In the genomic region with DNA sequence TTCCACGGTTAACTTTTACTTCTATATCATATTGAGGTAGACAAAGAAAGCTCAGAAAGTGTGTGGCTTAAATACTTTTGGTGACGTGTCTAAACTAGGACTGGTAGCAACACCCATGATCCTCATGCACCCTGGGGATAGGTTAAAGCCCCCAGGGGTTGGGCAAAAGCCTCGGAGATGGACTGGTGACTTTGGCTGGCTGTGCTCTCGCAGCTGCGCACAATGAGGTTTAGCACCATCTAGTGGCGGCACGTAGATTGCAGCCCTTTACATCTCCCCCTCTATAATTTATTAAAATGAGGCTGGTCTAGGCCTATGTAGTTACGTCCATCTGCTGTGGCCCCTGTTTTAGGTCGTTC, we compare ENCODE assay signal across 8 mouse cellular contexts. TPM values are rescaled to one million over a fixed set of nuclear protein-coding genes. Genes with fewer than 3 reads are reported as not detected.
DNase-seq lines count a peak whose midpoint lies in the region; ATAC-seq lines count a peak whose summit lies in the region.
"Not testable (repeated sequence)": the region's sequence is repeated elsewhere in the genome, so short reads cannot be mapped to it uniquely, and the experiment has no call there.

No protein-coding gene starts in this region.

- H3K4me2 ChIP-seq in embryonic facial prominence, embryonic 15.5 days (replicated peaks) = peak overlapping the region; percentile 43
- H3K4me2 ChIP-seq in hindbrain, embryonic 14.5 days (replicated peaks) = peak overlapping the region; percentile 38
- peak overlapping the region; percentile 54 for H3K4me2 ChIP-seq in kidney, embryonic 15.5 days
- peak overlapping the region; percentile 34 for H3K4me2 ChIP-seq in liver, embryonic 13.5 days
- peak overlapping the region; percentile 37 for H3K4me2 ChIP-seq in midbrain, embryonic 13.5 days (replicated peaks)
- peak overlapping the region; percentile 47 for H3K4me2 ChIP-seq in neural tube, embryonic 15.5 days

- H3K4me3 ChIP-seq in embryonic facial prominence, embryonic 15.5 days (replicated peaks) = peak overlapping the region; percentile 29
- H3K4me3 ChIP-seq in heart, embryonic 10.5 days = peak overlapping the region; percentile 47; the same call in 1 of the 2 replicates
- H3K4me3 ChIP-seq in hindbrain, embryonic 14.5 days (replicated peaks; ENCODE audit: low read length); midbrain, embryonic 13.5 days (replicated peaks); neural tube, embryonic 15.5 days (replicated peaks): not testable (repeated sequence)
- peak overlapping the region; percentile 17; the same call in 1 of the 2 replicates for H3K4me3 ChIP-seq in kidney, embryonic 15.5 days (replicated peaks)
- 0 out of 2 replicates have a peak overlapping the region, but pooled peaks have one; percentile 6 for H3K4me3 ChIP-seq in liver, embryonic 13.5 days (replicated peaks)

- not testable (repeated sequence) for H3K9ac ChIP-seq in embryonic facial prominence, embryonic 15.5 days; hindbrain, embryonic 14.5 days; kidney, embryonic 15.5 days; liver, embryonic 13.5 days; midbrain, embryonic 13.5 days (replicated peaks); neural tube, embryonic 15.5 days (replicated peaks)

- not testable (repeated sequence) for H3K27ac ChIP-seq in embryonic facial prominence, embryonic 15.5 days (replicated peaks); heart, embryonic 10.5 days; hindbrain, embryonic 14.5 days; kidney, embryonic 15.5 days; liver, embryonic 13.5 days; midbrain, embryonic 13.5 days; neural tube, embryonic 15.5 days (replicated peaks)

- H3K9me3 ChIP-seq in embryonic facial prominence, embryonic 15.5 days (replicated peaks); heart, embryonic 10.5 days; hindbrain, embryonic 14.5 days (ENCODE audit: control insufficient read depth, low read length); kidney, embryonic 15.5 days (replicated peaks); liver, embryonic 13.5 days (replicated peaks); midbrain, embryonic 13.5 days; neural tube, embryonic 15.5 days (replicated peaks): not testable (repeated sequence)

- H3K36me3 ChIP-seq in embryonic facial prominence, embryonic 15.5 days; heart, embryonic 10.5 days; hindbrain, embryonic 14.5 days (replicated peaks; ENCODE audit: control insufficient read depth, insufficient read depth); kidney, embryonic 15.5 days; liver, embryonic 13.5 days; midbrain, embryonic 13.5 days; neural tube, embryonic 15.5 days: not testable (repeated sequence)

- H3K27me3 ChIP-seq in embryonic facial prominence, embryonic 15.5 days; heart, embryonic 10.5 days (ENCODE audit: insufficient read depth, poor library complexity, severe bottlenecking); hindbrain, embryonic 14.5 days (ENCODE audit: control insufficient read depth, insufficient read depth, low read length); kidney, embryonic 15.5 days; liver, embryonic 13.5 days; midbrain, embryonic 13.5 days; neural tube, embryonic 15.5 days (replicated peaks): not testable (repeated sequence)

- peak; percentile 22 for ATAC-seq in CD4-positive, CD25-positive, alpha-beta regulatory T cell, adult 4 months
- ATAC-seq in embryonic facial prominence, embryonic 15.5 days (ENCODE audit: insufficient number of reproducible peaks, low FRiP score, low TSS enrichment, low read depth); hindbrain, embryonic 14.5 days (ENCODE audit: low FRiP score); kidney, embryonic 15.5 days (replicated peaks; ENCODE audit: low FRiP score); liver, embryonic 13.5 days (ENCODE audit: low read depth); midbrain, embryonic 13.5 days; neural tube, embryonic 15.5 days (ENCODE audit: low FRiP score): not testable (repeated sequence)

- WGBS in embryonic facial prominence, embryonic 15.5 days = 13% methylated on average over 1 of the region's 9 CpGs
- WGBS in heart, embryonic 10.5 days = 27% methylated on average over 1 of the region's 9 CpGs
- WGBS in hindbrain, embryonic 14.5 days = 0% methylated on average over 1 of the region's 9 CpGs
- WGBS in kidney, embryonic 15.5 days = 21% methylated on average over 1 of the region's 9 CpGs
- 17% methylated on average over 2 of the region's 9 CpGs for WGBS in liver, embryonic 13.5 days (ENCODE audit: insufficient replicate concordance)
- 36% methylated on average over 1 of the region's 9 CpGs for WGBS in midbrain, embryonic 13.5 days
- WGBS in neural tube, embryonic 15.5 days = 26% methylated on average over 1 of the region's 9 CpGs

- DNase-seq in heart, embryonic 10.5 days (ENCODE audit: low spot score); hindbrain, embryonic 14.5 days (ENCODE audit: low spot score); liver, embryonic 13.5 days: not testable (repeated sequence)

- H3K4me1 ChIP-seq in embryonic facial prominence, embryonic 15.5 days; heart, embryonic 10.5 days; hindbrain, embryonic 14.5 days (replicated peaks; ENCODE audit: control insufficient read depth, insufficient read depth, low read length); kidney, embryonic 15.5 days; midbrain, embryonic 13.5 days (replicated peaks); neural tube, embryonic 15.5 days: not testable (repeated sequence)
- H3K4me1 ChIP-seq in liver, embryonic 13.5 days (replicated peaks) = peaks cover 14% of the 10 kb centered on the region

RNA-seq across cellular contexts. Expression of a gene that starts 4.5 kb away (rescaled TPM):
- polyA plus RNA-seq in CD4-positive, CD25-positive, alpha-beta regulatory T cell, adult 4 months (2017; shearing (Covaris generic)) = 10 to 100 TPM in 1 of 2 experiments, 1 to 10 TPM in 1; 8.3 to 10.0 TPM
- polyA plus RNA-seq in embryonic facial prominence, embryonic 15.5 days (2015; fragmentation: Nextera tagmentation; extraction: Ambion mirVana) = 7.5 and 8.1 TPM in 2 replicates
- 7.0 and 7.8 TPM in 2 replicates for polyA plus RNA-seq in heart, embryonic 10.5 days (2016; fragmentation: Nextera tagmentation; extraction: Ambion mirVana)
- 14.8 and 17.0 TPM in 2 replicates for polyA plus RNA-seq in hindbrain, embryonic 14.5 days (2014; fragmentation: Nextera tagmentation; extraction: Ambion mirVana)
- 10.4 and 12.4 TPM in 2 replicates for polyA plus RNA-seq in kidney, embryonic 15.5 days (2015; fragmentation: Nextera tagmentation; extraction: Ambion mirVana)
- polyA plus RNA-seq in liver, embryonic 13.5 days (2015; fragmentation: Nextera tagmentation; extraction: Ambion mirVana) = 0.84 and 1.1 TPM in 2 replicates
- polyA plus RNA-seq in midbrain, embryonic 13.5 days (2015; fragmentation: Nextera tagmentation; extraction: Ambion mirVana) = 15.9 and 16.9 TPM in 2 replicates
- 11.3 and 12.4 TPM in 2 replicates for polyA plus RNA-seq in neural tube, embryonic 15.5 days (2015; fragmentation: Nextera tagmentation; extraction: Ambion mirVana)

RNA-seq across cellular contexts. Expression of a gene that starts 45.2 kb away (rescaled TPM):
- 10 to 100 TPM; 36.1 to 37.0 TPM for polyA plus RNA-seq in CD4-positive, CD25-positive, alpha-beta regulatory T cell, adult 4 months (2017; shearing (Covaris generic))
- 17.6 and 20.9 TPM in 2 replicates for polyA plus RNA-seq in embryonic facial prominence, embryonic 15.5 days (2015; fragmentation: Nextera tagmentation; extraction: Ambion mirVana)
- polyA plus RNA-seq in heart, embryonic 10.5 days (2016; fragmentation: Nextera tagmentation; extraction: Ambion mirVana) = 15.5 and 17.1 TPM in 2 replicates
- polyA plus RNA-seq in hindbrain, embryonic 14.5 days (2014; fragmentation: Nextera tagmentation; extraction: Ambion mirVana) = 23.8 and 26.1 TPM in 2 replicates
- 21.5 and 23.0 TPM in 2 replicates for polyA plus RNA-seq in kidney, embryonic 15.5 days (2015; fragmentation: Nextera tagmentation; extraction: Ambion mirVana)
- 4.9 and 5.1 TPM in 2 replicates for polyA plus RNA-seq in liver, embryonic 13.5 days (2015; fragmentation: Nextera tagmentation; extraction: Ambion mirVana)
- 34.2 and 35.1 TPM in 2 replicates for polyA plus RNA-seq in midbrain, embryonic 13.5 days (2015; fragmentation: Nextera tagmentation; extraction: Ambion mirVana)
- polyA plus RNA-seq in neural tube, embryonic 15.5 days (2015; fragmentation: Nextera tagmentation; extraction: Ambion mirVana) = 31.5 and 33.0 TPM in 2 replicates
